In genomic region chr16:26901471-26901870, GRCm38 (mm10) we compare ENCODE assay signal across 10 mouse cellular contexts.
DNase-seq lines count a peak whose midpoint lies in the region.
"Had no signal": no experiment of that assay in that cellular context is flagged by ENCODE, and none has a peak within 500 bp of the region (broad histone marks: within the 10 kb centered on the region; RNA-seq: fewer than 3 reads in every experiment).

No protein-coding gene starts in this region.

- H3K4me1 ChIP-seq in forebrain, embryonic 10.5 days: no peaks in the 10 kb centered on the region
- H3K4me1 ChIP-seq: limb, embryonic 15.5 days; stomach, embryonic 15.5 days had no signal

- H3K4me3 ChIP-seq in forebrain, embryonic 10.5 days: no peak overlapping the region
- H3K4me3 ChIP-seq: limb, embryonic 15.5 days; stomach, embryonic 15.5 days had no signal

- no peaks in the 10 kb centered on the region for H3K27me3 ChIP-seq in forebrain, embryonic 10.5 days (ENCODE audit: poor library complexity, severe bottlenecking)
- H3K27me3 ChIP-seq: limb, embryonic 15.5 days; stomach, embryonic 15.5 days had no signal

- DNase-seq in heart, adult 9 months (ENCODE audit: low spot score in 2 of 2): peak; percentile 0 to 2
- no peak for DNase-seq in heart, adult 8-10 months (ENCODE audit: low spot score)
- DNase-seq in Muller cell, postnatal 12 days (ENCODE audit: inconsistent ontology term): peak; percentile 7
- DNase-seq in adrenal gland, postnatal 36 days: peak; percentile 82 to 83
- DNase-seq in layer of hippocampus, postnatal 36 days: peak; percentile 9 to 18
- no peak for DNase-seq in thymus, postnatal 25 days
- DNase-seq in MN1 (ENCODE audit: low spot score): no peak
- DNase-seq in forebrain, embryonic 10.5 days (ENCODE audit: extremely low spot score, low spot score): no peak

- no peaks in the 10 kb centered on the region for H3K36me3 ChIP-seq in forebrain, embryonic 10.5 days (replicated peaks)
- H3K36me3 ChIP-seq: limb, embryonic 15.5 days; stomach, embryonic 15.5 days had no signal

- no peak overlapping the region for H3K27ac ChIP-seq in forebrain, embryonic 10.5 days
- H3K27ac ChIP-seq: limb, embryonic 15.5 days; stomach, embryonic 15.5 days had no signal

- 43% methylated on average over 4 of the region's 4 CpGs for WGBS in forebrain, embryonic 10.5 days

- no peaks in the 10 kb centered on the region for H3K9me3 ChIP-seq in forebrain, embryonic 10.5 days
- H3K9me3 ChIP-seq: limb, embryonic 15.5 days; stomach, embryonic 15.5 days had no signal

Comparison
In these comparisons a context has a peak if more than half of its experiments do, and no peak if none do; other contexts are left out.
1. DNase-seq: peak in heart, adult 9 months (2 of 2), Muller cell, postnatal 12 days (single experiment), adrenal gland, postnatal 36 days (2 of 2) and layer of hippocampus, postnatal 36 days (2 of 2); none in heart, adult 8-10 months (single experiment), thymus, postnatal 25 days (single experiment), MN1 (single experiment) and forebrain, embryonic 10.5 days (single experiment).